In genomic region chr1:40266431-40267260, GRCm38 (mm10) we compare ENCODE assay signal across 8 mouse cellular contexts. TPM values are rescaled to one million over a fixed set of nuclear protein-coding genes. Genes with fewer than 3 reads are reported as not detected.
DNase-seq lines count a peak whose midpoint lies in the region; ATAC-seq lines count a peak whose summit lies in the region.

No protein-coding gene starts in this region.

- H3K4me1 ChIP-seq in hindbrain, embryonic 15.5 days (replicated peaks), result peaks cover 11% of the 10 kb centered on the region

- WGBS in hindbrain, embryonic 15.5 days, result 3% methylated on average over 36 of the region's 36 CpGs

- H3K9ac ChIP-seq in hindbrain, embryonic 15.5 days, result peak overlapping the region; percentile 55

- ATAC-seq in hindbrain, embryonic 15.5 days (ENCODE audit: low FRiP score, low read depth), result peak; percentile 83

- H3K4me2 ChIP-seq in hindbrain, embryonic 15.5 days, result peak overlapping the region; percentile 91

- H3K4me3 ChIP-seq in hindbrain, embryonic 15.5 days, result peak overlapping the region; percentile 47

- peak; percentile 87 for DNase-seq in adrenal gland, adult 2 months
- DNase-seq in cerebellum, postnatal 4 days (ENCODE audit: low spot score in 2 of 2), result peak; percentile 36 to 67
- peak; percentile 84 for DNase-seq in gastrocnemius, adult 18-20 months (ENCODE audit: low spot score)
- DNase-seq in left cerebral cortex, adult 18-20 months (ENCODE audit: low spot score in 2 of 2), result peak; percentile 71 to 80
- peak; percentile 89 for DNase-seq in lung, postnatal 36 days
- DNase-seq in right cerebral cortex, postnatal 14 days, result peak; percentile 80
- DNase-seq in natural killer cell, adult 2 months (ENCODE audit: low spot score in 2 of 2), result no peak

- H3K9me3 ChIP-seq in hindbrain, embryonic 15.5 days, result no peaks in the 10 kb centered on the region

- H3K36me3 ChIP-seq in hindbrain, embryonic 15.5 days, result no peaks in the 10 kb centered on the region

- H3K27ac ChIP-seq in hindbrain, embryonic 15.5 days (replicated peaks), result no peak overlapping the region

- H3K27me3 ChIP-seq in hindbrain, embryonic 15.5 days, result no peaks in the 10 kb centered on the region

RNA-seq across cellular contexts. Expression of gene Il1r1, which starts 41.8 kb away (rescaled TPM):
- 1 to 10 TPM; 3.3 to 3.7 TPM for total RNA-seq in adrenal gland, adult 2 months (2021)
- polyA plus RNA-seq in adrenal gland, adult 2 months (2012; rRNA removed), result 1.0 and 1.5 TPM in 2 replicates
- 1 to 10 TPM; 2.7 to 3.4 TPM for total RNA-seq in gastrocnemius, adult 18-20 months (2021)
- 0.78 and 0.89 TPM in 2 replicates for polyA plus RNA-seq in hindbrain, embryonic 15.5 days (2015; fragmentation: Nextera tagmentation; extraction: Ambion mirVana)
- total RNA-seq in left cerebral cortex, adult 18-20 months (2021), result 1 to 10 TPM; 2.0 to 2.8 TPM

RNA-seq across cellular contexts. Expression of gene Il1rl2, which starts 57.8 kb away (rescaled TPM):
- total RNA-seq in adrenal gland, adult 2 months (2021), result 1 to 10 TPM in 1 of 2 experiments, under 1 TPM in 1; 0.86 to 2.6 TPM
- polyA plus RNA-seq in adrenal gland, adult 2 months (2012; rRNA removed), result 0.29 and 0.35 TPM in 2 replicates
- under 1 TPM; 0.94 to 1.00 TPM for total RNA-seq in gastrocnemius, adult 18-20 months (2021)
- 0.75 and 0.83 TPM in 2 replicates for polyA plus RNA-seq in hindbrain, embryonic 15.5 days (2015; fragmentation: Nextera tagmentation; extraction: Ambion mirVana)
- total RNA-seq in left cerebral cortex, adult 18-20 months (2021), result 1 to 10 TPM; 1.2 to 1.5 TPM

Comparison
In these comparisons a context has a peak if more than half of its experiments do, and no peak if none do; other contexts are left out.
1. DNase-seq: peak in adrenal gland, adult 2 months (single experiment), cerebellum, postnatal 4 days (2 of 2), gastrocnemius, adult 18-20 months (single experiment), left cerebral cortex, adult 18-20 months (2 of 2), lung, postnatal 36 days (single experiment) and right cerebral cortex, postnatal 14 days (single experiment); none in natural killer cell, adult 2 months (0 of 2).